ENCODE assay signal across 9 mouse cellular contexts in genomic region chr4:153377981-153378380, GRCm38 (mm10).
DNase-seq lines count a peak whose midpoint lies in the region; ATAC-seq and TF ChIP-seq lines count a peak whose summit lies in the region.
"Had no signal": no experiment of that assay in that cellular context is flagged by ENCODE, and none has a peak within 500 bp of the region (broad histone marks: within the 10 kb centered on the region; RNA-seq: fewer than 3 reads in every experiment).

No protein-coding gene starts in this region.

- H3K9ac ChIP-seq in forebrain, embryonic 15.5 days (replicated peaks): no peak overlapping the region
- 0 out of 2 replicates have a peak overlapping the region, but pooled peaks have one; percentile 18 for H3K9ac ChIP-seq in limb, embryonic 12.5 days (replicated peaks)
- H3K9ac ChIP-seq: limb, embryonic 15.5 days had no signal

- TF ChIP-seq CTCF in kidney, adult 2 months (conservative IDR thresholded peaks at IDR 0.05; ENCODE audit: insufficient read depth, insufficient read length, low read depth, low read length): no peak; the same call in 1 of the 2 replicates

- peak; percentile 45 for DNase-seq in forebrain, embryonic 10.5 days (ENCODE audit: extremely low spot score, low spot score)
- peak; percentile 47 for DNase-seq in testis, postnatal 10 days (ENCODE audit: low spot score)
- no peak for DNase-seq in testis, postnatal 14 days (ENCODE audit: low spot score)
- DNase-seq in kidney, adult 2 months: peak; percentile 6
- no peak for DNase-seq in MN1 (ENCODE audit: low spot score)
- DNase-seq in thymus, adult 18-20 months: no peak

- no peak for ATAC-seq in forebrain, embryonic 15.5 days (replicated peaks)
- no peak for ATAC-seq in limb, embryonic 12.5 days (ENCODE audit: insufficient number of reproducible peaks, insufficient read depth, low FRiP score, low TSS enrichment, low read depth)

- no peaks in the 10 kb centered on the region for H3K27me3 ChIP-seq in forebrain, embryonic 10.5 days (ENCODE audit: poor library complexity, severe bottlenecking)
- no peaks in the 10 kb centered on the region for H3K27me3 ChIP-seq in forebrain, embryonic 15.5 days
- H3K27me3 ChIP-seq in kidney, adult 2 months (replicated peaks; ENCODE audit: control insufficient read depth, insufficient read depth, low read length): no peaks in the 10 kb centered on the region
- no peaks in the 10 kb centered on the region; the same call in 1 of the 2 replicates for H3K27me3 ChIP-seq in limb, embryonic 12.5 days
- H3K27me3 ChIP-seq: limb, embryonic 15.5 days had no signal

- H3K4me1 ChIP-seq in forebrain, embryonic 10.5 days: peaks cover 18% of the 10 kb centered on the region
- 0 out of 2 replicates have a peak, but pooled peaks cover 4% of the 10 kb centered on the region for H3K4me1 ChIP-seq in forebrain, embryonic 15.5 days
- no peaks in the 10 kb centered on the region for H3K4me1 ChIP-seq in kidney, adult 2 months (ENCODE audit: control insufficient read depth, insufficient read depth, low read length)
- H3K4me1 ChIP-seq in limb, embryonic 12.5 days (replicated peaks): peaks cover 4% of the 10 kb centered on the region; the same call in 1 of the 2 replicates
- H3K4me1 ChIP-seq: limb, embryonic 15.5 days had no signal

- H3K4me2 ChIP-seq in forebrain, embryonic 15.5 days (replicated peaks): no peak overlapping the region
- no peak overlapping the region for H3K4me2 ChIP-seq in limb, embryonic 12.5 days
- H3K4me2 ChIP-seq: limb, embryonic 15.5 days had no signal

- no peak overlapping the region for H3K27ac ChIP-seq in forebrain, embryonic 10.5 days
- no peak overlapping the region for H3K27ac ChIP-seq in forebrain, embryonic 15.5 days (replicated peaks)
- H3K27ac ChIP-seq in kidney, adult 2 months (ENCODE audit: insufficient read depth, low read depth, low read length): no peak overlapping the region
- no peak overlapping the region for H3K27ac ChIP-seq in limb, embryonic 12.5 days
- H3K27ac ChIP-seq: limb, embryonic 15.5 days had no signal

- 22% methylated on average over 6 of the region's 6 CpGs for WGBS in forebrain, embryonic 10.5 days
- 21% methylated on average over 6 of the region's 6 CpGs for WGBS in forebrain, embryonic 15.5 days
- 14% methylated on average over 6 of the region's 6 CpGs for WGBS in kidney, adult 2 months
- WGBS in limb, embryonic 12.5 days: 15% methylated on average over 6 of the region's 6 CpGs

- TF ChIP-seq POLR2A in kidney, adult 2 months (IDR thresholded peaks at IDR 0.05; ENCODE audit: low read depth, low read length): no peak

- H3K4me3 ChIP-seq in forebrain, embryonic 10.5 days: no peak overlapping the region
- no peak overlapping the region for H3K4me3 ChIP-seq in forebrain, embryonic 15.5 days
- no peak overlapping the region for H3K4me3 ChIP-seq in kidney, adult 2 months (ENCODE audit: insufficient read depth, low read depth, low read length)
- H3K4me3 ChIP-seq in limb, embryonic 12.5 days (replicated peaks): no peak overlapping the region
- H3K4me3 ChIP-seq: limb, embryonic 15.5 days had no signal

- H3K9me3 ChIP-seq in forebrain, embryonic 10.5 days: peaks cover 4% of the 10 kb centered on the region; the same call in 1 of the 2 replicates
- H3K9me3 ChIP-seq in forebrain, embryonic 15.5 days: no peaks in the 10 kb centered on the region
- no peaks in the 10 kb centered on the region for H3K9me3 ChIP-seq in limb, embryonic 12.5 days
- H3K9me3 ChIP-seq: limb, embryonic 15.5 days had no signal

- peaks cover 3% of the 10 kb centered on the region; the same call in 1 of the 2 replicates for H3K36me3 ChIP-seq in forebrain, embryonic 10.5 days (replicated peaks)
- no peaks in the 10 kb centered on the region for H3K36me3 ChIP-seq in forebrain, embryonic 15.5 days
- no peaks in the 10 kb centered on the region for H3K36me3 ChIP-seq in kidney, adult 2 months (ENCODE audit: control insufficient read depth, insufficient read depth, low read length)
- no peaks in the 10 kb centered on the region for H3K36me3 ChIP-seq in limb, embryonic 12.5 days
- H3K36me3 ChIP-seq: limb, embryonic 15.5 days had no signal

Comparison
In these comparisons a context has a peak if more than half of its experiments do, and no peak if none do; other contexts are left out.
1. DNase-seq: peak in forebrain, embryonic 10.5 days (single experiment), testis, postnatal 10 days (single experiment) and kidney, adult 2 months (single experiment); none in testis, postnatal 14 days (single experiment), MN1 (single experiment) and thymus, adult 18-20 months (0 of 2).